Mouse (Mus musculus): ENCODE data around the gene Klrk1.
"Not testable (repeated sequence)": the region's sequence is repeated elsewhere in the genome, so short reads cannot be mapped to it uniquely, and the experiment has no call there.

Gene Klrk1

GRCm38 (mm10) chr6:129623735-129624134 lies at the start of gene Klrk1:
Klrk1 (minus strand) TSS chr6:129623864.
- CTCF ChIA-PET, result no interaction called here

GRCm38 (mm10) chr6:129661301-129661700 lies 37.6 kb upstream of the Klrk1 start:
- CTCF ChIA-PET, result not testable (repeated sequence)

- CTCF ChIA-PET, result not testable (repeated sequence)
These were observed 36.9 kb upstream of the Klrk1 start, which contains the start of gene Klrc2 for GRCm38 (mm10) chr6:129660589-129660988. Klrc2 (minus strand) TSS chr6:129660689.

GRCm38 (mm10) chr6:129644054-129644453 lies 20.4 kb upstream of the Klrk1 start:
- CTCF ChIA-PET, result not testable (repeated sequence)

- CTCF ChIA-PET, result not testable (repeated sequence)
These were observed 19.6 kb upstream of the Klrk1 start, which contains the start of gene Klrc3 for GRCm38 (mm10) chr6:129643237-129643636. Klrc3 (minus strand) TSS chr6:129643337.

- CTCF ChIA-PET, result not testable (repeated sequence)
These were observed 7.4 kb upstream of the Klrk1 start for GRCm38 (mm10) chr6:129631046-129631445.

GRCm38 (mm10) chr6:129608372-129608771 lies 15.3 kb downstream of the Klrk1 start:
- CTCF ChIA-PET, result no interaction called here

GRCm38 (mm10) chr6:129591508-129591907 lies 32.2 kb downstream of the Klrk1 start, which contains the start of gene Klrd1:
Klrd1 (plus strand) TSS chr6:129591782.
- CTCF ChIA-PET, result no interaction called here

- CTCF ChIA-PET, result no interaction called here
These were observed 40.6 kb downstream of the Klrk1 start for GRCm38 (mm10) chr6:129583014-129583413.

- CTCF ChIA-PET, result no interaction called here
These were observed 41.8 kb downstream of the Klrk1 start for GRCm38 (mm10) chr6:129581896-129582295.

- CTCF ChIA-PET, result no interaction called here
These were observed 42.4 kb downstream of the Klrk1 start for GRCm38 (mm10) chr6:129581274-129581673.

- CTCF ChIA-PET, result interaction anchor here (0.6 kb wide), 1 partner anchor 1220 kb away, joined by 3 read pairs; no protein-coding TSS in a partner anchor
These were observed 46.1 kb downstream of the Klrk1 start, which contains the start of gene Klre1 for GRCm38 (mm10) chr6:129577605-129578004. Klre1 (plus strand) TSS chr6:129577905.

- CTCF ChIA-PET, result no interaction called here
These were observed 48.3 kb downstream of the Klrk1 start for GRCm38 (mm10) chr6:129575315-129575714.

GRCm38 (mm10) chr6:129565257-129565656 lies 58.4 kb downstream of the Klrk1 start:
- CTCF ChIA-PET, result no interaction called here

Data from spleen, embryonic (tissue).